Mouse (Mus musculus): ENCODE data around the gene H2afy.

GRCm38 (mm10) chr13:56132326-56132936 is 3.7 kb downstream of the H2afy start:
- TF ChIP-seq CTCF (IDR thresholded peaks at IDR 0.05; ENCODE audit: control insufficient read depth, insufficient read depth, insufficient replicate concordance, low read depth, low read length), result no peak
- TF ChIP-seq POLR2A (IDR thresholded peaks at IDR 0.05; ENCODE audit: control insufficient read depth, low read depth, low read length), result no peak
